Mouse (Mus musculus): ENCODE measurements around the gene 1700020D05Rik. TPM values are rescaled to one million over a fixed set of nuclear protein-coding genes. Genes with fewer than 3 reads are reported as not detected.

1700020D05Rik gene
- total and polyA plus RNA-seq, 2 experiments from 2014 or later = not detected

DNA sequence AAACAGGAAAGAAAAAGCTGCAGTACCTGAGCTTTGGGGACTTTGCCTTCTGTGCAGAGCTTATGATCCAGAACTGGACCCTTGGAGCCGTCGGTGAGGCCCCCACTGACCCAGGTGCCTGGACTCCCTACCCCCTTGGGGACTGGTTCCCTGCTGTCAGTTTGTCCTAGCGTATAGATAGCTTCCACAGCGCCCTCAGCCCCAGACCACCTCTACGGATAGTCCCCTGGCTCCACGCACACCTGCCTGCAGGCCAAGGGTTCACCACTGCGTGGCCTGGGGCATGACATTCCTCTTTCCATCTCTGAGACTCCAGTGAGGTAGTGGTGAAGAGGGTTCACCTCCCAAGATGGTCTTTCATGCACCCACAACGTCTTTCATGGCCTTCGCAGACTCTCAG is 40.4 kb downstream of the 1700020D05Rik start:
- H3K4me1 ChIP-seq (ENCODE audit: control insufficient read depth, insufficient read depth) = peaks cover 11% of the 10 kb centered on the region
- ATAC-seq (ENCODE audit: insufficient read depth, low read depth) = no peak
- H3K36me3 ChIP-seq (replicated peaks; ENCODE audit: control insufficient read depth, insufficient read depth, low read length) = peaks cover 51% of the 10 kb centered on the region
- DNase-seq (ENCODE audit: low spot score) = no peak
- no peak overlapping the region for H3K27ac ChIP-seq (ENCODE audit: low read depth)
- H3K27me3 ChIP-seq (ENCODE audit: control insufficient read depth, insufficient read depth, low read length) = no peaks in the 10 kb centered on the region
- WGBS = 89% methylated on average over 9 of the region's 9 CpGs
- TF ChIP-seq EP300 (IDR thresholded peaks at IDR 0.05; ENCODE audit: low read depth) (no peak), CTCF (IDR thresholded peaks at IDR 0.05; ENCODE audit: low read depth) (no peak)
- H3K9me3 ChIP-seq (replicated peaks; ENCODE audit: control insufficient read depth, low read length) = no peaks in the 10 kb centered on the region
- H3K9ac ChIP-seq (replicated peaks; ENCODE audit: low read depth, low read length) = no peak overlapping the region
- H3K4me2 ChIP-seq (ENCODE audit: low read depth, low read length) = no peak overlapping the region
- no peak overlapping the region for H3K4me3 ChIP-seq (ENCODE audit: low read depth, low read length)

DNA sequence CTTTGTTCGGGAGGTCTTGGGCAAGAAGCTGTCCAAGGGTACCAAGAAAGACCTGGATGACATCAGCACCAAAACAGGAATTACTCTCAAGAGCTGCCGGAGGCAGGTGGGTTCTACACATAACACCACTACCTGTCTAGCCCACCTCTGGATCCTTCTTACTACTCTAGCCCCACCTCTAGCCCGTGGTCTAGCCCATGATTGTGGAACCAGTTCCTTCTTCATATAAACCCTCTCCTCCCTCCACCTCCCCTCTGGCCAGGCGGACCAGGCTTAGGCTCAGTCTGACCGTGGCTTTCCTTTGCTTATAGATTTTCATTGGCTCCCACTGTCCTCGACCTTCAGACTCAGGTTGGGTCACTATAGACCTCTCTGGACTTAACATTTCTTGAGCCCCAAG is 42.2 kb downstream of the 1700020D05Rik start:
- DNase-seq (ENCODE audit: low spot score) (no peak), ATAC-seq (ENCODE audit: insufficient read depth, low read depth) (no peak)
- Histone ChIP-seq H3K9me3 (replicated peaks; ENCODE audit: control insufficient read depth, low read length) (no peaks in the 10 kb centered on the region), H3K4me3 (ENCODE audit: low read depth, low read length) (peak overlapping the region; percentile 79), H3K36me3 (replicated peaks; ENCODE audit: control insufficient read depth, insufficient read depth, low read length) (peaks cover 34% of the 10 kb centered on the region), H3K27ac (ENCODE audit: low read depth) (no peak overlapping the region), H3K4me2 (ENCODE audit: low read depth, low read length) (peak overlapping the region; percentile 94), H3K4me1 (ENCODE audit: control insufficient read depth, insufficient read depth) (peaks cover 20% of the 10 kb centered on the region), H3K27me3 (ENCODE audit: control insufficient read depth, insufficient read depth, low read length) (no peaks in the 10 kb centered on the region), H3K9ac (replicated peaks; ENCODE audit: low read depth, low read length) (peak overlapping the region; percentile 73)
- WGBS = 83% methylated on average over 6 of the region's 6 CpGs
- TF ChIP-seq CTCF (IDR thresholded peaks at IDR 0.05; ENCODE audit: low read depth) (no peak), EP300 (IDR thresholded peaks at IDR 0.05; ENCODE audit: low read depth) (no peak)

DNA sequence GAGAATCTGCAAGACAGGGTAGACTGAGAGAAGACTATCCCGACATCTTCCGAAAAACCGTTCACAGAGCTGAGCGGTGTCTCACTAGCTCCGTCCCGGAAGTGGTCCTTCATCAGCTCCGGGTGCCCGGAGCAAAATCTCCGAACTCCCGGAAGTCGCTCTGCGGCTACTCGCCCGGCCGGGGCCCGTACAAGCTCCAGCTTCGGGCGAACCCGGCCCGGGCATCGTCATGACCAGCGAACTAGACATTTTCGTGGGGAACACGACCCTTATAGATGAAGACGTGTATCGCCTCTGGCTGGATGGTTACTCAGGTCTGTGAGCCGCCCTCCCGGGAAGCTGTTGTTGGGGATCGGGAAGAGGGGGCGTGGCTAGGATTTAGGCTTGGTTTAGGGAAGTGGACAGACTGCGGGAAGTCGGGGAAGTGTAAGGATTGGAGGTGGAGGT is 43.1 kb downstream of the 1700020D05Rik start, which contains the start of gene Fibp:
Gene Fibp (plus strand): TSS at position 151 of the 447 bp plus-strand sequence.
- Histone ChIP-seq H3K9ac (replicated peaks; ENCODE audit: low read depth, low read length) (peak within 1 kb of the TSS; percentile 73), H3K27ac (ENCODE audit: low read depth) (peak within 1 kb of the TSS; percentile 79), H3K4me3 (ENCODE audit: low read depth, low read length) (peak within 1 kb of the TSS; percentile 79), H3K36me3 (replicated peaks; ENCODE audit: control insufficient read depth, insufficient read depth, low read length) (peaks cover 24% of the 10 kb centered on the region), H3K9me3 (replicated peaks; ENCODE audit: control insufficient read depth, low read length) (no peaks in the 10 kb centered on the region), H3K27me3 (ENCODE audit: control insufficient read depth, insufficient read depth, low read length) (no peaks in the 10 kb centered on the region), H3K4me2 (ENCODE audit: low read depth, low read length) (peak within 1 kb of the TSS; percentile 94), H3K4me1 (ENCODE audit: control insufficient read depth, insufficient read depth) (peaks cover 28% of the 10 kb centered on the region)
- peak; percentile 53 for ATAC-seq (ENCODE audit: insufficient read depth, low read depth)
- peak; percentile 81 for DNase-seq (ENCODE audit: low spot score)
- WGBS = under 1% methylated on average over 32 of the region's 32 CpGs
- TF ChIP-seq EP300 (IDR thresholded peaks at IDR 0.05; ENCODE audit: low read depth) = peak; percentile 66; the same call in 1 of the 2 replicates
- no peak for TF ChIP-seq CTCF (IDR thresholded peaks at IDR 0.05; ENCODE audit: low read depth)

DNA sequence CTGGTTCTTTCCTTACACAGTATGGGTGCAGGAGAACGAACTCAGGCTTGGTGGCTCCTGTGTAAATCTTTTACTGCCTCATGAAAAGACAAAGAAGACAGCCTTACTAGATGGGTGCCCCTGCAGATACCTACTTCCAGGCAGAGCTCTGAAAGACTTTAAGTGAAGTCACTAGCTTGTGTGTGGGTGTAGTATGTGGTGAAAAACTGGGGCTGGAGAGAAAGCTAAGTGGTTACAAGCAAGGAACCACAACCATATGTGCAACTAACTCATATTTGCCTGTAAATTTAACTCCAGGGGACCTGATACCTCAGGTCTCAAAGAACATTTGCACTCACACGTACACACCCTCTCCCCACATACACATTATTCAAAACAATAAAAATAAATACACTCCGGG is 43.7 kb downstream of the 1700020D05Rik start:
- ATAC-seq (ENCODE audit: insufficient read depth, low read depth) = no peak
- H3K9ac ChIP-seq (replicated peaks; ENCODE audit: low read depth, low read length) = peak overlapping the region; percentile 73
- H3K27me3 ChIP-seq (ENCODE audit: control insufficient read depth, insufficient read depth, low read length) = no peaks in the 10 kb centered on the region
- peak overlapping the region; percentile 79 for H3K4me3 ChIP-seq (ENCODE audit: low read depth, low read length)
- no peaks in the 10 kb centered on the region for H3K9me3 ChIP-seq (replicated peaks; ENCODE audit: control insufficient read depth, low read length)
- H3K36me3 ChIP-seq (replicated peaks; ENCODE audit: control insufficient read depth, insufficient read depth, low read length) = peaks cover 19% of the 10 kb centered on the region
- no peak for DNase-seq (ENCODE audit: low spot score)
- peak overlapping the region; percentile 94 for H3K4me2 ChIP-seq (ENCODE audit: low read depth, low read length)
- peak overlapping the region; percentile 79 for H3K27ac ChIP-seq (ENCODE audit: low read depth)
- TF ChIP-seq EP300 (IDR thresholded peaks at IDR 0.05; ENCODE audit: low read depth) (no peak), CTCF (IDR thresholded peaks at IDR 0.05; ENCODE audit: low read depth) (no peak)
- 24% methylated on average over 3 of the region's 3 CpGs for WGBS
- H3K4me1 ChIP-seq (ENCODE audit: control insufficient read depth, insufficient read depth) = peaks cover 31% of the 10 kb centered on the region

DNA sequence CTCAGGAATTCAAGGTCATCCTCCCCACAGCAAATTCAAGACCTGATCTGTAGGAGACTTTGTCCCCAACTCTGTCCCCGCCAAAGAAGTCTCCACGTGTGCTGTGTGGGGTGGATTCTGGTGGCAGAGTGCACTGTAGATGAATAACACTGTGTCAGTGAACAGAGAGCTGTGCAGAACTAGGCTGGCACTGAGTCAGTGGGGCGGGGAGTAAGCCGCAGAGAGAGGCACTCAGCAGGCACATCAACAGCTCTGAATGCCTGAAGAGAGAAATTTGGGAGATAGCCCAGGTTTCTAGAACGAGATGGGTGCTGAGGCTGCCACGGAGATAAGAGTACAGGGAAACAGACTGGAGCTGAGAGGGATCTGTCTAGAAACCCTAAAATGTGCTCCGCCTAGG is 44.6 kb downstream of the 1700020D05Rik start:
- DNase-seq (ENCODE audit: low spot score) = no peak
- 48% methylated on average over 7 of the region's 7 CpGs for WGBS
- no peak overlapping the region for H3K4me2 ChIP-seq (ENCODE audit: low read depth, low read length)
- no peak overlapping the region for H3K27ac ChIP-seq (ENCODE audit: low read depth)
- H3K27me3 ChIP-seq (ENCODE audit: control insufficient read depth, insufficient read depth, low read length) = no peaks in the 10 kb centered on the region
- no peak overlapping the region for H3K9ac ChIP-seq (replicated peaks; ENCODE audit: low read depth, low read length)
- TF ChIP-seq EP300 (IDR thresholded peaks at IDR 0.05; ENCODE audit: low read depth) = no peak
- TF ChIP-seq CTCF (IDR thresholded peaks at IDR 0.05; ENCODE audit: low read depth) = no peak
- H3K4me1 ChIP-seq (ENCODE audit: control insufficient read depth, insufficient read depth) = peaks cover 31% of the 10 kb centered on the region
- H3K36me3 ChIP-seq (replicated peaks; ENCODE audit: control insufficient read depth, insufficient read depth, low read length) = peaks cover 23% of the 10 kb centered on the region
- ATAC-seq (ENCODE audit: insufficient read depth, low read depth) = no peak
- no peak overlapping the region for H3K4me3 ChIP-seq (ENCODE audit: low read depth, low read length)
- H3K9me3 ChIP-seq (replicated peaks; ENCODE audit: control insufficient read depth, low read length) = no peaks in the 10 kb centered on the region

Data from heart, postnatal 0 days (tissue).